Mouse (Mus musculus) myocyte (in vitro differentiated cells): ENCODE data around the gene Zfpl1. TPM values are rescaled to one million over a fixed set of nuclear protein-coding genes. Genes with fewer than 3 reads are reported as not detected.

ENCODE experiments used
- H3K27me3 ChIP-seq: one replicate; pipeline ENCODE4 v1.6.1; 2011; ENCODE audit not compliant: control insufficient read depth, insufficient read depth, insufficient read length
- H3K36me3 ChIP-seq: one replicate; pipeline ENCODE4 v1.6.1; 2011; ENCODE audit not compliant: control insufficient read depth, insufficient read depth
- H3K4me2 ChIP-seq: one replicate; pipeline ENCODE4 v1.6.1; 2011; ENCODE audit warnings: low read depth, control low read depth
- H3K4me3 ChIP-seq: one replicate; pipeline ENCODE4 v1.5.1; 2011; ENCODE audit warnings: mild to moderate bottlenecking, control low read depth, moderate library complexity
- H3K79me2 ChIP-seq: one replicate; pipeline ENCODE4 v1.6.1; 2011; ENCODE audit not compliant: control insufficient read depth, insufficient read depth
- H3ac ChIP-seq: one replicate; pipeline ENCODE4 v1.6.1; 2011; ENCODE audit not compliant: control insufficient read depth, insufficient read length
- CEBPB ChIP-seq: IDR thresholded peaks from 2 replicates; pipeline ENCODE4 v1.6.1; 2011; ENCODE audit warnings: mild to moderate bottlenecking, moderate library complexity; ENCODE audit not compliant: poor library complexity, insufficient read depth, severe bottlenecking
- E2F4 ChIP-seq: IDR thresholded peaks from one replicate; pipeline ENCODE4 v1.6.1; 2011; ENCODE audit warnings: mild to moderate bottlenecking, control low read depth, moderate library complexity; ENCODE audit not compliant: insufficient read depth
- MAX ChIP-seq: IDR thresholded peaks from one replicate; pipeline ENCODE4 v1.6.1; 2011; ENCODE audit warnings: low read depth, mild to moderate bottlenecking, control low read depth
- MYOD1 ChIP-seq, 3 experiments: IDR thresholded peaks; one replicate each; pipeline ENCODE4 v1.6.1; 2011; ENCODE audit warnings: control low read depth in 2 of 3, low read depth in 2 of 3, mild to moderate bottlenecking in 2 of 3, moderate library complexity in 1 of 3; ENCODE audit not compliant: insufficient read length in 2 of 3, control insufficient read depth in 1 of 3
- MYOG ChIP-seq, 3 experiments: IDR thresholded peaks; one replicate each; pipeline ENCODE4 v1.6.1; 2011; ENCODE audit warnings: control low read depth in 2 of 3, low read depth in 2 of 3, mild to moderate bottlenecking in 2 of 3; ENCODE audit not compliant: insufficient read length in 2 of 3, control insufficient read depth in 1 of 3, insufficient read depth in 1 of 3
- POLR2A ChIP-seq: IDR thresholded peaks from one replicate; pipeline ENCODE4 v1.6.1; 2011; ENCODE audit warnings: low read depth, mild to moderate bottlenecking, control low read depth, moderate library complexity; ENCODE audit not compliant: insufficient read length
- POLR2AphosphoS2 ChIP-seq: IDR thresholded peaks from one replicate; pipeline ENCODE4 v1.6.1; 2011; ENCODE audit warnings: low read depth, control low read depth; ENCODE audit not compliant: insufficient read length
- REST ChIP-seq: IDR thresholded peaks from one replicate; pipeline ENCODE4 v1.6.1; 2011; ENCODE audit warnings: mild to moderate bottlenecking, control low read depth, moderate library complexity; ENCODE audit not compliant: insufficient read depth, insufficient read length
- SRF ChIP-seq: IDR thresholded peaks from one replicate; pipeline ENCODE4 v1.6.1; 2011; ENCODE audit warnings: low read depth; ENCODE audit not compliant: control insufficient read depth, insufficient read length
- TCF12 ChIP-seq: IDR thresholded peaks from one replicate; pipeline ENCODE4 v1.6.1; 2011; ENCODE audit warnings: mild to moderate bottlenecking, control low read depth; ENCODE audit not compliant: poor library complexity, insufficient read depth, severe bottlenecking
- TCF3 ChIP-seq: IDR thresholded peaks from one replicate; pipeline ENCODE4 v1.6.1; 2011; ENCODE audit warnings: low read depth, control low read depth; ENCODE audit not compliant: insufficient read length
- USF1 ChIP-seq: IDR thresholded peaks from one replicate; pipeline ENCODE4 v1.6.1; 2011; ENCODE audit warnings: low read depth, mild to moderate bottlenecking, control low read depth, moderate library complexity
- polyA plus RNA-seq: library from polyadenylated mRNA; unstranded; fragments of >200 nt; fragmentation: generic; extraction: Trizol; gene quantifications from one replicate; pipeline ENCODE4 v1.2.1, GENCODE M21; 2012; ENCODE audit warnings: missing spikeins

The Zfpl1 gene
- polyA plus RNA-seq, 1 experiment = 68.5 TPM

DNA sequence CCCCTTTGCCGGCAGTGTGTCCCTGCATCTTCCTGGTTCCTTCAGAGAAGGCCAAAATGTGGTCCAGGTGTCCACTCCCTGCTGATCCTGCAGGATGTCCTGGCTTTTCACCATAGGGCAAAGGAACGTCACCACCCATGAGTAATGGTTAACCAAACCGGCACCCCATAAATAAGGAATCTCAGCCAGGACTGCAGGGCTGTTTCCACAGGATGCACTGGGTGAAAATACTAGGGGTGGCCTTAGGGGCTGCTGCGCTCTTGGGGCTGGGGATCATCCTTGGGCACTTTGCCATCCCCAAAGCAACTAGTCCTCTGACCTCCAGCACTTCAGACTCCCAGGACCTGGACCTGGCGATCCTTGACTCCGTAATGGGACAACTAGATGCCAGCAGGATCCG lies 20.8 kb upstream of the Zfpl1 start, which contains the start of gene Naaladl1:
Gene Naaladl1, plus strand, starts transcription at position 197 of the 400 bp plus-strand sequence.
- Histone ChIP-seq H3K79me2 (no peaks in the 10 kb centered on the region), H3K4me3 (no peak within 1 kb of the TSS), H3K27me3 (no peaks in the 10 kb centered on the region), H3K4me2 (no peak within 1 kb of the TSS), H3ac (no peak within 1 kb of the TSS), H3K36me3 (no peaks in the 10 kb centered on the region)
- TF ChIP-seq MYOD1 (IDR thresholded peaks at IDR 0.05; ENCODE audit: control insufficient read depth in 1 of 3, insufficient read length in 2 of 3, low read depth in 2 of 3) (no peak), MYOG (IDR thresholded peaks at IDR 0.05; ENCODE audit: control insufficient read depth in 1 of 3, insufficient read depth in 1 of 3, insufficient read length in 2 of 3, low read depth in 2 of 3) (no peak), CEBPB (no peak), POLR2AphosphoS2 (no peak), MAX (no peak), USF1 (no peak), TCF12 (no peak), E2F4 (no peak), POLR2A (no peak)

- Histone ChIP-seq H3K4me2 (no peak overlapping the region), H3K4me3 (no peak overlapping the region), H3K79me2 (no peaks in the 10 kb centered on the region), H3ac (no peak overlapping the region), H3K36me3 (no peaks in the 10 kb centered on the region), H3K27me3 (no peaks in the 10 kb centered on the region)
- no peak for TF ChIP-seq TCF12
These were observed 19.7 kb upstream of the Zfpl1 start for GRCm38 (mm10) chr19:6104476-6104875.

DNA sequence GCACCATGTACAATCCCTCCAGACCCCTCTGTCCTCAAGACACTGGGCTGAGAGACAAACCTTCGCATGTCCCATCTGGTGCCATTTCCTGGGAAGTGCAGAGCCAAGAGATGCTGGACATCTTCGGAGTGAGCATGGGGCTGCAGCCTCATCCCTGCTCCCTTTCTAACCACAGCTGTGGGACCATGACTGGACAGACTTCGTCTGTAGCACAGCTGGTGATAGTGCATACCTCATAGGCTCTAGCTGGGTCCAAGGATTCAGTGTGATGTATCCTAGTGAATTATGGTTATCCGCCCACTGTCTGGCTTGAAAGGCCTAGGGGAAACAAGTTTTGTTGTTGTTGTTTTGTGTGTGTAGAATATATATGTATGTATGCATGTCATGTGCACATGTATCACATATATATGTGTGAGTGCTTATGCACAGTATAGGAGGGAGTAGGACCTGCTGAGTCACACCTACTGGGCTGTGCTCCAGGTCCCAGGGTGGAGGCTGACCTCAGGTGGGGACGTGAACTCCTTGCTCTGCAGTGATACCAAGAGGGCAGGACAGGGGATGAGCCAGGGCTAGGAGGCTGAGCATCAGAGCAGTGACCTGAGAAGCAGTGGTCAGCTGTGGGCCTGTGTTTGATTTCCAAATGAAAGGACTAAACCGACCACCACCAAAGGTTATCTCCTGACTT lies 17.6 kb upstream of the Zfpl1 start:
- TF ChIP-seq POLR2A (no peak), MAX (no peak), POLR2AphosphoS2 (no peak), USF1 (no peak), MYOD1 (IDR thresholded peaks at IDR 0.05; ENCODE audit: control insufficient read depth in 1 of 3, insufficient read length in 2 of 3, low read depth in 2 of 3) (no peak), TCF3 (no peak), MYOG (IDR thresholded peaks at IDR 0.05; ENCODE audit: control insufficient read depth in 1 of 3, insufficient read depth in 1 of 3, insufficient read length in 2 of 3, low read depth in 2 of 3) (no peak), SRF (no peak), E2F4 (no peak), CEBPB (no peak), TCF12 (no peak), REST (no peak)
- H3K27me3 ChIP-seq = no peaks in the 10 kb centered on the region
- no peak overlapping the region for H3ac ChIP-seq
- no peak overlapping the region for H3K4me3 ChIP-seq
- no peaks in the 10 kb centered on the region for H3K79me2 ChIP-seq
- no peak overlapping the region for H3K4me2 ChIP-seq
- no peaks in the 10 kb centered on the region for H3K36me3 ChIP-seq

DNA sequence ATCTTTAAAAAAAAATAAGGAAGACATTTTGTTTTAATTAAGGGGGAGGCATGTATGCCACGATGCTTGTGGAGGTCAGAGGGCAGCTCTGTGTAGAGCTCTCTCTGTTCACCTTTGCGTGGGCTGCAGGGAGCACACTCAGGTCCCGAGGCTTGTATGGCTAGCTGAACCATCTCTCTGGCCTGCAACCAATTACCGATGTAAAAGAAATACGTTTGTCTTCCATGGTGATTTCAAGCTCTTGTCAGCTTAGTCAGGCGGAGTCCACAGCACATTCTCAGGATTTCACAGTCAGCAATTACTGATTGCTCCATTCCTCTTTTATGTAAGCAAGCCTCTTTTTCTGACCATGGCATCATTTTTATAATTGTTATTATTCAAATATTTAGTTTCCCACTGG lies 16.4 kb upstream of the Zfpl1 start:
- H3K4me2 ChIP-seq = no peak overlapping the region
- H3K79me2 ChIP-seq = no peaks in the 10 kb centered on the region
- H3ac ChIP-seq = no peak overlapping the region
- no peak overlapping the region for H3K4me3 ChIP-seq
- H3K36me3 ChIP-seq = no peaks in the 10 kb centered on the region
- TF ChIP-seq POLR2A (no peak), E2F4 (no peak), POLR2AphosphoS2 (no peak), SRF (no peak), CEBPB (no peak), TCF12 (no peak), REST (no peak), USF1 (no peak), MAX (no peak), MYOG (IDR thresholded peaks at IDR 0.05; ENCODE audit: control insufficient read depth in 1 of 3, insufficient read depth in 1 of 3, insufficient read length in 2 of 3, low read depth in 2 of 3) (no peak), TCF3 (no peak), MYOD1 (IDR thresholded peaks at IDR 0.05; ENCODE audit: control insufficient read depth in 1 of 3, insufficient read length in 2 of 3, low read depth in 2 of 3) (no peak)
- no peaks in the 10 kb centered on the region for H3K27me3 ChIP-seq

DNA sequence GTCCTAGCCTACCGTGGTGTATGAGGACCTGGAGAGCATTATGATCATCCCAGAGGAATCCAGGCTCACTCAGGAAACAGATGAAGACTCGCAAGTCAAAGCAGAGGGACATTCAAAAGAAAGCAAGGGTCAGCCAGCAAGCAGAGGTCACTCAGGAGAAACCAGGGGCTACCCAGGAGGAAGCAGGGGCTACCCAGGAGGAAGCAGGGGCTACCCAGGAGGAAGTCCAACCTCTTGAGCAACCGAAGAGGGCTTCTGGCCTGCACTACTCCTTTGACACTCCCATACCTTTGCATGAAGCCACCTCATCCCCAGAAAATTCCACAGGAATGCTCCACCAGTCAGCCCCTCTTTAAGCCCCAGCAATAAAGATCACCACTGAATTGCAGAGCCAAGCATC lies 13.1 kb upstream of the Zfpl1 start:
- Histone ChIP-seq H3K79me2 (no peaks in the 10 kb centered on the region), H3K36me3 (no peaks in the 10 kb centered on the region), H3ac (no peak overlapping the region), H3K4me3 (no peak overlapping the region), H3K4me2 (no peak overlapping the region), H3K27me3 (no peaks in the 10 kb centered on the region)
- TF ChIP-seq POLR2A (no peak), MYOG (IDR thresholded peaks at IDR 0.05; ENCODE audit: control insufficient read depth in 1 of 3, insufficient read depth in 1 of 3, insufficient read length in 2 of 3, low read depth in 2 of 3) (no peak), CEBPB (no peak), TCF3 (no peak), MYOD1 (IDR thresholded peaks at IDR 0.05; ENCODE audit: control insufficient read depth in 1 of 3, insufficient read length in 2 of 3, low read depth in 2 of 3) (no peak), E2F4 (no peak), MAX (no peak), TCF12 (no peak), SRF (no peak), REST (no peak), USF1 (no peak), POLR2AphosphoS2 (no peak)
